Mouse (Mus musculus) limb, embryonic 10.5 days (tissue): ENCODE measurements around the gene Pdcd2. TPM values are rescaled to one million over a fixed set of nuclear protein-coding genes. Genes with fewer than 3 reads are reported as not detected.
"Not testable (repeated sequence)": the region's sequence is repeated elsewhere in the genome, so short reads cannot be mapped to it uniquely, and the experiment has no call there.

Experiments
- DNase-seq: peaks from one replicate; pipeline ENCODE4 v3.0.0-alpha.2; 2017; ENCODE audit warnings: low spot score
- H3K27ac ChIP-seq: fragments of 300-500 bp; sonication (generic); 2 replicates; pipeline ENCODE4 v1.5.1; 2016; ENCODE audit warnings: mild to moderate bottlenecking
- H3K27me3 ChIP-seq: fragments of 300-500 bp; sonication (generic); 2 replicates; pipeline ENCODE4 v1.6.1; 2016; ENCODE audit warnings: low read depth, mild to moderate bottlenecking; ENCODE audit not compliant: poor library complexity, severe bottlenecking
- H3K36me3 ChIP-seq: fragments of 300-500 bp; sonication (generic); 2 replicates; pipeline ENCODE4 v1.6.1; 2016; ENCODE audit warnings: mild to moderate bottlenecking, moderate library complexity
- H3K4me1 ChIP-seq: fragments of 300-500 bp; sonication (generic); 2 replicates; pipeline ENCODE4 v1.6.1; 2016
- H3K4me3 ChIP-seq: fragments of 300-500 bp; sonication (generic); 2 replicates; pipeline ENCODE4 v1.5.1; 2016; ENCODE audit warnings: mild to moderate bottlenecking, moderate library complexity
- H3K9me3 ChIP-seq: fragments of 300-500 bp; sonication (generic); replicated peaks from 2 replicates; pipeline ENCODE4 v1.6.1; 2016; ENCODE audit warnings: mild to moderate bottlenecking
- WGBS: fragments of 180-500 bp; shearing (Covaris S2); methylation state at CpG from one replicate; pipeline ENCODE4 v1.1.7; 2016; 5-methylcytosine and 5-hydroxymethylcytosine counted together
- polyA plus RNA-seq: library from polyadenylated mRNA; unstranded; fragments of >200 nt; fragmentation: Nextera tagmentation; extraction: Ambion mirVana; gene quantifications from 2 replicates; pipeline ENCODE4 v1.2.1, GENCODE M21; 2016

The Pdcd2 gene
- polyA plus RNA-seq, result 45.7 and 47.9 TPM in 2 replicates

GRCm38 (mm10) chr17:15526986-15527810 is at the start of gene Pdcd2:
Pdcd2 (minus strand) TSS chr17:15527301.
- Histone ChIP-seq H3K27ac (peak within 1 kb of the TSS; percentile 89), H3K27me3 (no peaks in the 10 kb centered on the region), H3K36me3 (peaks cover 36% of the 10 kb centered on the region), H3K9me3 (no peaks in the 10 kb centered on the region), H3K4me1 (peaks cover 11% of the 10 kb centered on the region), H3K4me3 (peak within 1 kb of the TSS; percentile 80)
- DNase-seq, result peak; percentile 99
- 2% methylated on average over 55 of the region's 55 CpGs for WGBS

GRCm38 (mm10) chr17:15575056-15575455 is 48.0 kb upstream of the Pdcd2 start:
- Histone ChIP-seq H3K9me3 (no peaks in the 10 kb centered on the region), H3K36me3 (no peaks in the 10 kb centered on the region)
- 76% methylated on average over 1 of the region's 1 CpGs for WGBS

GRCm38 (mm10) chr17:15566908-15567307 is 39.8 kb upstream of the Pdcd2 start:
- Histone ChIP-seq H3K27ac (no peak overlapping the region), H3K36me3 (no peaks in the 10 kb centered on the region), H3K4me3 (no peak overlapping the region), H3K4me1 (peaks cover 9% of the 10 kb centered on the region), H3K27me3 (peaks cover 8% of the 10 kb centered on the region), H3K9me3 (no peaks in the 10 kb centered on the region)
- 75% methylated on average over 5 of the region's 5 CpGs for WGBS
- DNase-seq, result no peak

More at GRCm38 (mm10) chr17:15575056-15575455, 48.0 kb upstream of the Pdcd2 start:
- Histone ChIP-seq H3K27ac (no peak overlapping the region), H3K4me1 (no peaks in the 10 kb centered on the region), H3K4me3 (no peak overlapping the region), H3K27me3 (peaks cover 35% of the 10 kb centered on the region)
- DNase-seq, result no peak

GRCm38 (mm10) chr17:15564928-15565300 is 37.8 kb upstream of the Pdcd2 start:
- Histone ChIP-seq H3K4me3 (peak overlapping the region; percentile 77), H3K4me1 (peaks cover 9% of the 10 kb centered on the region), H3K27me3 (peaks cover 8% of the 10 kb centered on the region), H3K36me3 (no peaks in the 10 kb centered on the region), H3K27ac (peak overlapping the region; percentile 92), H3K9me3 (no peaks in the 10 kb centered on the region)
- 51% methylated on average over 12 of the region's 12 CpGs for WGBS
- no peak for DNase-seq

- Histone ChIP-seq H3K4me3 (peak within 1 kb of the TSS; percentile 77), H3K27me3 (peaks cover 8% of the 10 kb centered on the region), H3K27ac (peak within 1 kb of the TSS; percentile 92), H3K36me3 (no peaks in the 10 kb centered on the region), H3K4me1 (peaks cover 9% of the 10 kb centered on the region), H3K9me3 (no peaks in the 10 kb centered on the region)
- under 1% methylated on average over 43 of the region's 43 CpGs for WGBS
- DNase-seq, result peak; percentile 98
These were observed 37.2 kb upstream of the Pdcd2 start, which contains the start of gene Prdm9 for GRCm38 (mm10) chr17:15564014-15564927. Prdm9 (minus strand) TSS chr17:15564354.

- H3K27ac ChIP-seq, result no peak overlapping the region
- H3K4me1 ChIP-seq, result peaks cover 9% of the 10 kb centered on the region
- peaks cover 8% of the 10 kb centered on the region for H3K27me3 ChIP-seq
- H3K4me3 ChIP-seq, result no peak overlapping the region
- WGBS, result 83% methylated on average over 2 of the region's 2 CpGs
- no peaks in the 10 kb centered on the region for H3K36me3 ChIP-seq
- no peaks in the 10 kb centered on the region for H3K9me3 ChIP-seq
- no peak for DNase-seq
These were observed 32.8 kb upstream of the Pdcd2 start for GRCm38 (mm10) chr17:15559946-15560345.

GRCm38 (mm10) chr17:15549713-15550112 is 22.6 kb upstream of the Pdcd2 start:
- Histone ChIP-seq H3K27me3 (no peaks in the 10 kb centered on the region), H3K36me3 (no peaks in the 10 kb centered on the region), H3K27ac (no peak overlapping the region), H3K4me3 (no peak overlapping the region), H3K4me1 (peaks cover 3% of the 10 kb centered on the region; the same call in 1 of the 2 replicates), H3K9me3 (no peaks in the 10 kb centered on the region)
- no peak for DNase-seq
- 52% methylated on average over 1 of the region's 1 CpGs for WGBS

- H3K9me3 ChIP-seq, result no peaks in the 10 kb centered on the region
- no peak overlapping the region for H3K4me3 ChIP-seq
- DNase-seq, result no peak
- no peaks in the 10 kb centered on the region for H3K27me3 ChIP-seq
- peaks cover 3% of the 10 kb centered on the region; the same call in 1 of the 2 replicates for H3K4me1 ChIP-seq
- H3K27ac ChIP-seq, result no peak overlapping the region
- H3K36me3 ChIP-seq, result no peaks in the 10 kb centered on the region
- 80% methylated on average over 4 of the region's 4 CpGs for WGBS
These were observed 19.3 kb upstream of the Pdcd2 start for GRCm38 (mm10) chr17:15546440-15546839.

GRCm38 (mm10) chr17:15543868-15544267 is 16.8 kb upstream of the Pdcd2 start:
- not testable (repeated sequence) for DNase-seq, H3K36me3 ChIP-seq, H3K9me3 ChIP-seq, H3K27ac ChIP-seq, H3K27me3 ChIP-seq, H3K4me1 ChIP-seq, H3K4me3 ChIP-seq
- WGBS, result 67% methylated on average over 4 of the region's 4 CpGs

- H3K9me3 ChIP-seq, result no peaks in the 10 kb centered on the region
- H3K27ac ChIP-seq, result no peak overlapping the region
- WGBS, result 80% methylated on average over 4 of the region's 4 CpGs
- 0 out of 2 replicates have a peak, but pooled peaks cover 4% of the 10 kb centered on the region for H3K4me1 ChIP-seq
- H3K36me3 ChIP-seq, result no peaks in the 10 kb centered on the region
- no peak overlapping the region for H3K4me3 ChIP-seq
- peaks cover 29% of the 10 kb centered on the region for H3K27me3 ChIP-seq
- no peak for DNase-seq
These were observed 13.2 kb upstream of the Pdcd2 start for GRCm38 (mm10) chr17:15540309-15540708.

GRCm38 (mm10) chr17:15536457-15536904 is 9.4 kb upstream of the Pdcd2 start:
- no peaks in the 10 kb centered on the region for H3K36me3 ChIP-seq
- peaks cover 38% of the 10 kb centered on the region for H3K27me3 ChIP-seq
- H3K9me3 ChIP-seq, result no peaks in the 10 kb centered on the region
- H3K4me1 ChIP-seq, result 0 out of 2 replicates have a peak, but pooled peaks cover 4% of the 10 kb centered on the region
- peak overlapping the region; percentile 56; the same call in 1 of the 2 replicates for H3K27ac ChIP-seq
- 1% methylated on average over 33 of the region's 33 CpGs for WGBS
- peak overlapping the region; percentile 60 for H3K4me3 ChIP-seq
- DNase-seq, result peak; percentile 61

GRCm38 (mm10) chr17:15535943-15536342 is 8.8 kb upstream of the Pdcd2 start:
- WGBS, result 19% methylated on average over 8 of the region's 8 CpGs
- Histone ChIP-seq H3K4me1 (0 out of 2 replicates have a peak, but pooled peaks cover 4% of the 10 kb centered on the region), H3K4me3 (peak overlapping the region; percentile 60), H3K27ac (no peak overlapping the region), H3K36me3 (no peaks in the 10 kb centered on the region), H3K27me3 (peaks cover 38% of the 10 kb centered on the region), H3K9me3 (no peaks in the 10 kb centered on the region)
- no peak for DNase-seq
